Mouse (Mus musculus) liver, embryonic 14.5 days (tissue): ENCODE results near the gene Ehd4. TPM values are rescaled to one million over a fixed set of nuclear protein-coding genes. Genes with fewer than 3 reads are reported as not detected.

ENCODE experiments used
- ATAC-seq: fragments of 200-750 bp; cut with Nextera tagmentation; 2 replicates; pipeline ENCODE4 v1.8.0; 2017; ENCODE audit warnings: moderate number of reproducible peaks, mild to moderate bottlenecking, moderate library complexity; ENCODE audit not compliant: insufficient read depth
- DNase-seq, 3 experiments: peaks; one replicate each; pipeline ENCODE4 v3.0.0-alpha.2; 2012 to 2013; ENCODE audit warnings: low read depth in 3 of 3, low spot score in 3 of 3
- H3K27ac ChIP-seq: fragments of 300-500 bp; sonication (generic); 2 replicates; pipeline ENCODE4 v1.5.1; 2014; ENCODE audit warnings: moderate library complexity, mild to moderate bottlenecking, control low read depth, inconsistent platforms
- H3K27me3 ChIP-seq: fragments of 300-500 bp; sonication (generic); 2 replicates; pipeline ENCODE4 v1.6.1; 2014; ENCODE audit warnings: mild to moderate bottlenecking, low read length, moderate library complexity; ENCODE audit not compliant: control insufficient read depth, insufficient read depth
- H3K36me3 ChIP-seq: fragments of 300-500 bp; sonication (generic); replicated peaks from 2 replicates; pipeline ENCODE4 v1.6.1; 2014; ENCODE audit warnings: low read depth; ENCODE audit not compliant: control insufficient read depth, insufficient read depth
- H3K4me1 ChIP-seq, 2 experiments: fragments of 200-500 bp in 1 of 2; fragments of 300-500 bp in 1 of 2; sonication (generic) in 1 of 2; replicated peaks; 2 replicates each; pipeline ENCODE4 v1.6.1; 2012 to 2014; ENCODE audit warnings: antibody characterized with exemption in 1 of 2, inconsistent platforms in 1 of 2, low read length in 1 of 2; ENCODE audit not compliant: control insufficient read depth in 2 of 2, insufficient read depth in 2 of 2
- H3K4me2 ChIP-seq: fragments of 300-500 bp; sonication (generic); 2 replicates; pipeline ENCODE4 v1.6.1; 2014; ENCODE audit warnings: low read depth, mild to moderate bottlenecking, control low read depth, moderate library complexity
- H3K4me3 ChIP-seq, 2 experiments: fragments of 200-500 bp in 1 of 2; fragments of 300-500 bp in 1 of 2; sonication (generic) in 1 of 2; 2 replicates each; pipeline ENCODE4 v1.5.1; 2012 to 2014; ENCODE audit warnings: low read depth in 2 of 2, low read length in 2 of 2, mild to moderate bottlenecking in 2 of 2, control low read depth in 1 of 2, inconsistent platforms in 1 of 2, moderate library complexity in 1 of 2; ENCODE audit not compliant: insufficient read depth in 1 of 2
- H3K9ac ChIP-seq: fragments of 300-500 bp; sonication (generic); replicated peaks from 2 replicates; pipeline ENCODE4 v1.6.1; 2014; ENCODE audit warnings: mild to moderate bottlenecking, control low read depth, moderate library complexity
- H3K9me3 ChIP-seq: fragments of 300-500 bp; sonication (generic); 2 replicates; pipeline ENCODE4 v1.6.1; 2016; ENCODE audit warnings: low read length, mixed read lengths; ENCODE audit not compliant: control insufficient read depth
- CTCF ChIP-seq: IDR thresholded peaks from 2 replicates; pipeline ENCODE4 v1.5.1; 2016; ENCODE audit warnings: antibody characterized with exemption, low read depth, control low read depth
- EP300 ChIP-seq: IDR thresholded peaks from 2 replicates; pipeline ENCODE4 v1.6.1; 2016; ENCODE audit warnings: antibody characterized with exemption, low read depth
- WGBS: fragments of 180-500 bp; shearing (Covaris S2); extraction: QIAGEN DNeasy Blood & Tissue Kit; methylation state at CpG from one replicate; pipeline ENCODE4 v1.1.7; 2014; ENCODE audit not compliant: insufficient replicate concordance; 5-methylcytosine and 5-hydroxymethylcytosine counted together
- polyA plus RNA-seq, 2 experiments: library from polyadenylated mRNA; depleted of rRNA in 1 of 2; stranded (reverse) in 1 of 2; unstranded in 1 of 2; fragments of >200 nt; fragmentation: Nextera tagmentation in 1 of 2; extraction: Ambion mirVana in 1 of 2; gene quantifications; 2 replicates each; pipeline versions ENCODE4 v1.2.1 to v1.2.3; 2012 to 2014

Gene Ehd4
- polyA plus RNA-seq, 2 experiments, result 6.8 to 15.9 TPM

- Histone ChIP-seq H3K27ac (no peak overlapping the region), H3K9me3 (no peaks in the 10 kb centered on the region), H3K4me2 (no peak overlapping the region), H3K4me3 (no peak overlapping the region), H3K9ac (no peak overlapping the region), H3K4me1 (no peaks in the 10 kb centered on the region), H3K27me3 (no peaks in the 10 kb centered on the region), H3K36me3 (no peaks in the 10 kb centered on the region)
- ATAC-seq (no peak), DNase-seq (no peak)
- WGBS, result 73% methylated on average over 8 of the region's 8 CpGs
- TF ChIP-seq CTCF (no peak), EP300 (no peak)
Measured at GRCm38 (mm10) chr2:120062248-120062647, 92.2 kb downstream of the Ehd4 start.

- DNase-seq, result no peak
- H3K36me3 ChIP-seq, result no peaks in the 10 kb centered on the region
Measured at GRCm38 (mm10) chr2:120060651-120061050, 93.8 kb downstream of the Ehd4 start.

GRCm38 (mm10) chr2:120060190-120060589, 94.2 kb downstream of the Ehd4 start:
- WGBS, result 50% methylated on average over 6 of the region's 6 CpGs
- Histone ChIP-seq H3K27ac (no peak overlapping the region), H3K4me1 (no peaks in the 10 kb centered on the region), H3K4me2 (no peak overlapping the region), H3K9ac (no peak overlapping the region), H3K27me3 (no peaks in the 10 kb centered on the region), H3K9me3 (no peaks in the 10 kb centered on the region), H3K4me3 (no peak overlapping the region), H3K36me3 (no peaks in the 10 kb centered on the region)
- DNase-seq (no peak), ATAC-seq (no peak)
- TF ChIP-seq CTCF (no peak), EP300 (no peak)

More at GRCm38 (mm10) chr2:120060651-120061050, 93.8 kb downstream of the Ehd4 start:
- 73% methylated on average over 9 of the region's 9 CpGs for WGBS
- TF ChIP-seq CTCF (no peak), EP300 (no peak)
- no peaks in the 10 kb centered on the region for H3K4me1 ChIP-seq
- H3K27me3 ChIP-seq, result no peaks in the 10 kb centered on the region
- no peak overlapping the region for H3K9ac ChIP-seq
- no peak overlapping the region for H3K4me2 ChIP-seq
- H3K27ac ChIP-seq, result no peak overlapping the region
- no peak overlapping the region for H3K4me3 ChIP-seq
- no peaks in the 10 kb centered on the region for H3K9me3 ChIP-seq
- no peak for ATAC-seq

GRCm38 (mm10) chr2:120059466-120059865, 94.9 kb downstream of the Ehd4 start:
- Histone ChIP-seq H3K9ac (no peak overlapping the region), H3K9me3 (no peaks in the 10 kb centered on the region), H3K4me2 (no peak overlapping the region), H3K4me1 (no peaks in the 10 kb centered on the region), H3K27ac (no peak overlapping the region), H3K27me3 (no peaks in the 10 kb centered on the region), H3K36me3 (no peaks in the 10 kb centered on the region), H3K4me3 (no peak overlapping the region)
- DNase-seq, result no peak
- 62% methylated on average over 3 of the region's 3 CpGs for WGBS
- no peak for ATAC-seq
- TF ChIP-seq EP300 (no peak), CTCF (no peak)

GRCm38 (mm10) chr2:120058818-120059217, 95.6 kb downstream of the Ehd4 start:
- no peak overlapping the region for H3K9ac ChIP-seq
- H3K4me1 ChIP-seq, result no peaks in the 10 kb centered on the region
- no peak overlapping the region for H3K27ac ChIP-seq
- no peak overlapping the region for H3K4me3 ChIP-seq
- TF ChIP-seq CTCF, result no peak
- TF ChIP-seq EP300, result no peak
- ATAC-seq, result no peak
- DNase-seq, result no peak
- H3K9me3 ChIP-seq, result no peaks in the 10 kb centered on the region
- 65% methylated on average over 4 of the region's 4 CpGs for WGBS
- no peak overlapping the region for H3K4me2 ChIP-seq
- H3K36me3 ChIP-seq, result no peaks in the 10 kb centered on the region
- no peaks in the 10 kb centered on the region for H3K27me3 ChIP-seq
